Mouse (Mus musculus) hematopoietic stem cell, adult 5-6 weeks (primary cell): ENCODE data around the gene Sos1. TPM values are rescaled to one million over a fixed set of nuclear protein-coding genes. Genes with fewer than 3 reads are reported as not detected.
A peak's percentile ranks its signal among the peaks of the same experiment; 100 is the strongest.

Experiments
- ATAC-seq, 2 experiments: fragments of 125-278 bp in 1 of 2; replicated peaks in 1 of 2; 2 replicates each; pipeline ENCODE4 v1.8.0; 2016 to 2017; ENCODE audit warnings: inconsistent platforms in 2 of 2, mild to moderate bottlenecking in 2 of 2, moderate number of reproducible peaks in 2 of 2, low read depth in 1 of 2, moderate TSS enrichment in 1 of 2; ENCODE audit not compliant: low FRiP score in 2 of 2, poor library complexity in 2 of 2, severe bottlenecking in 2 of 2, insufficient read depth in 1 of 2, low TSS enrichment in 1 of 2
- total RNA-seq: library from RNA; stranded (forward); fragments of 172-1452, 232-1000 nt; gene quantifications from 2 replicates; pipeline ENCODE4 v1.2.3, GENCODE M21; 2017

Gene Sos1
- total RNA-seq: 12.4 and 13.6 TPM in 2 replicates

DNA sequence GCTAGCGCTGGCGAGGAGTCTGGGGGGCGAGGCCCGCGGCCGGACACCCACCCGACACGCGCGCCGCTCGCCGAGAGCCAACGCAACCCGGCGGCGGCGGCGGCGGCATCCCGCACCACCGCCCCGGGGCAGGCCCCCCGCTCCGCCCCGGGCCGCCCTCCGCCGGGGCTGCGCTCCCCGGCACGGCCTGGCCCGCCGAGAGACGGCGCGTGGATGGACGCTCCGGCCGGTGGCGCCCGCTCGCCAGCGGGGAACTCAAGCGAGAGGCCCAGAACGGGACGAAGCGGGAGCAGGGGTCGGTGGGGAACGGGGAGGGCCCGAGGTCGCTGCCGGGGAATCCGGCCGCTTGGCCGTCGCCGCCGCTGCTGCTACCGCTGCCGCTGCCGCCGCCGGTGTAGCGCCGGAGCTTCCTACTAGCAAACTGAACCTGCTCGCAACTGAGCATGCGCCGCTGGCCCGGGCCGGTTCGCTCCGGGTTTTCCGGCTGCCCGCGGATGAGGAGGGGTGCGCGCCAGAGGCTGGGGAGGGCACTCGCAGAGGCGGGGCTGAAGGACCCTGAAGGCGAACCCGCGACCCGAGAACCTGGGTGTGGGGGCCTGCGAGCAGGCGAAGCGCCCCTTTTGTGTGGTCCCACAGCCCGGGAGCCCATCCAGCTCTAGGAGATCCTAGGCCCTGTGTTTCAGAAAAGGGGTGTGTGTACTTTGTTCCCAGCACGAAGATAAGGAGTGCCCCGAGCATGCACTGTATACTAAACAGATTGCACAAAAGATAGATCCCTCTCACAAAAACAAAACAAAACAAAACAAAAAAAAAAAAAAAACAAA is at the start of gene Sos1:
Gene Sos1, minus strand, starts transcription at position 423 of the 824 bp plus-strand sequence.
- peak; percentile 50 to 65 for ATAC-seq

DNA sequence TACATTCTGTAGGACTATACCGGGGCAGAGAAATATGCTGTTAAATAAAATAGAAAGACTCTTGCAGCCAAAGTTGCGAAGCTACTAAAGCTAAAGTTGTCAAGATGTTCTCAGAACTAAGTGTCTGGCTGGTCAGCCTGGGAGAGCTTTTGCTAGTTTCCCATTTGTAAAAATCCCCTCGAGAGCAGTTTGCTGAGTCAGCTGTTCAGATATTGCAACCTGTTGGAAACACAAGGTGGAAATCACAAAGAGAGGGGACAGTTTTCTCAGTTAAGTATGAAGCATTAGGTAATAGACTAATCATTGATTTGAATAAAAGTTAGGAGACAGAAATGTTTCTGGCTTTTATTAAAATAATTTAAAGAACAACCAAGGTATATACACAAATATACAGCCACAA is 43.0 kb upstream of the Sos1 start:
- ATAC-seq: no peak

DNA sequence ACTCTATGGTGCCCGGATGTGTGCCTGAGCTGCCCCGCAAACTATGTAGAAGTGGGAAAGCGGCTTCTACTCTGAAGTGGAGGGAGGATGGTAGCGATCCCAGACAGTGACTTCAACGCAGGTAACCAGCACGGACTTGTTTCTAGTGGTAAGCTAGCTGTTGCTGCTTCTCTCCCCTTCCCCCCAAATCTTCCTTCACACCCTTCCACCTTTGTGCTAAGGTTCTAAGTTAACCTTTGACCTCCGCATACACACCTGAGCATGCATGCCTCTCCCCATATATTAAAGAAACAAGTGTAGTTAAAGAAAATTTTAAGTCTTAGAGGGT is 41.9 kb upstream of the Sos1 start:
- no peak for ATAC-seq

DNA sequence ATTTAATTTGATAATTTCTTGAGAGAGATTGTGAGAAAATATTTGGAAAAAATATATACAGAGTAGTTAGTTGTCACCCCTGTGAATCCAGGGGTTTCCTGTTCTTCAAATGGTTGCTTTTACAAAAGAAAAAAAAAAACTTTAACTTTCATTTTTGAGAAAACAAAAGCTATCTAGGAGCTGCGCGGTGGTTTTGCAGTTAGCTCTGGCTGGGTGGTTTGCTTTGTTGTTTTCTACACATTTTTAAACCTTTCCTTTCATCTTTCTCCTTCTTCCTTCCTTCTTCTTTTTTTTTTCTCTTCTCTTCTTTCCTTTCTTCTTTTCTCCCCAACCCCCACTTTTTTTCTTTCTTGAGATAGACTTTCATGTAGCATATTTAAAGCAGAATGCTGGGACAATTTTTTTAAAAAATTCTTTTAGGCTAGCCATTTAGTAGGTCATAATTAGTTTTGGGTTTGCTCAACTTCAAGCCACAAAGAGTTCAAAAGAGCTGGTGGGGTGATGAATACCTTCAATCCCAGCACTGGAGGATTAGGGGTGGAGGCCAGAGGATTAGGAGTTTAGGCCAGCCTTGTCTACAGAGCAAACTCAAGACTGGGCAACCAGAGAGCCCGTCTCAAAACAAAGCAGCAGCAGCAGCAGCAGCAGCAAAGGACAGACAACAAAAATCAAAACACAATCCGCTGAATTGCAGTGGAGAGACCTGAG is 41.4 kb upstream of the Sos1 start:
- 0 out of 4 replicates have a peak, but pooled peaks of 1 of the 2 experiments have one; percentile 17 for ATAC-seq

DNA sequence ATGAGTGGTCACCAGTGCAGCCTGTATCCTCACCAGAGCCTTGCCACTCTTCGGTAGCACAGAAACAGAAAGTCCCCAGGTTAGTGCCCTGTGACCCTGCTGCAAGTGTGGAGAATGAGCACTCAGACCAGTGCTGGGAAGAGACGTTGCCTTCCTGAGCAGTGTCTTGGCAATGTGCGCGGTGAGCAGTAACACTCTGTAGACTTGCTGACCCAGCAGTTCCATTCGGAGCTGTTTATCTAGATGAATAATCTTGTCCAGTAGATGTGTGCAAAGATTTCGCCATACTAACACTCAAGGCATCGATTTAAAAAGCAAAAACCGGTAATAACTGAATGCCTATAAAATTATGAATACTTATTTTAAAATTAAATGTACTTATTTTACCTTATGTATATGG is 40.3 kb upstream of the Sos1 start:
- no peak for ATAC-seq

DNA sequence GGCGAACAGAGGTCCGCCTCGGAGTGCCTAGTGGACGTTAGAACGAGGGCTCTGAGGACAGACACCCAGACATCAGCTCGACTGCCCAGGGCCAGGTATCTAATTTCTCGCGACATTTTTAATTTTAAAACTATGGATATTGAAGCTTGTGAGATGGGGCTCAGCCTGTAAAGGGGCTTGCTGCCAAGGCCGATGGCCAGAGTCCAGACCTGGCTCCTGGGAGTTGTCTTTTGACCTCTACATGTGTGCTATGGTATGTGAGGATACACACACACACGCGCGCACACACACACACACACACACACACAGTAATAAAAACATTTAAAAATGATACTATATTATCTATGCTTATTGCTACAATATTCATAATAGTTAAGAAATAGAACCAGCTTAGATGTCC is 38.6 kb upstream of the Sos1 start:
- ATAC-seq: no peak

DNA sequence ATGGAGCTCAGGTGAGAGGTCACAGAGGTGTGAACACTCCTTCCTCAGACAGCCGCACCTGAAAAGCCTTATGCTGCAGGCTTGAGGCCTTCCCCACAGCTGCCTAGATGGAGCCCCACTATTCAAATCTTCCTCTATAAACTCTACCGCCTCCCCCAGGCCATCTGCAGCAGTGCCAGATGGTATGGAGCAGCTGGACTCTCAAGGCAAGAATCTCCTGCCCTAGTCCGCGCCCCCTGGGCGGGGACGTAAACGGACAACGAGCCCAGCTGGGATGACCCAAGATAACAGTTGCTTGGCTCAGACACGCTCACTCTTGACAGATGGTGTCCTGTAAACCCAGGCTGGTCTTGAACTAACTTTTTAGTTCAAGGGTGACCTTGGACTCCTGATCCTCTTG is 37.0 kb upstream of the Sos1 start:
- ATAC-seq: no peak

DNA sequence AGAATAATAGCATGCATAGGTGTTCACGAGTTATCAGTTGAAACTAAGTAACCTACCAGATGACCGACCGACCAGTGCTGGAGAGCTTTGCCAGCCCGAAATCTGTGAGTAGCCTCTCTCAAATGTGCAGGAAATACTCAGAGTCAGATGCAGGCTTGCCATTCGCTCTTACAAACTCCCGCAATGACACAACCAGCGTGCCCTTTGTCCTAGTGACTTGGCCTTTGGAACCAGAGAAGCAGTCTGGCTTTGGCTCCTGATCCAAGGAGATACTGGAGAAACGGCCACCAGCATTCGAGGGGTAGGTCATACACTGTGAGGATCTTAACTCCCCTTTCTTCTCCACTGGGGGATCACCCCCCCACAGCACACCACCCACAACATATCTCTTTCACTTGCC is 35.7 kb upstream of the Sos1 start:
- no peak for ATAC-seq

DNA sequence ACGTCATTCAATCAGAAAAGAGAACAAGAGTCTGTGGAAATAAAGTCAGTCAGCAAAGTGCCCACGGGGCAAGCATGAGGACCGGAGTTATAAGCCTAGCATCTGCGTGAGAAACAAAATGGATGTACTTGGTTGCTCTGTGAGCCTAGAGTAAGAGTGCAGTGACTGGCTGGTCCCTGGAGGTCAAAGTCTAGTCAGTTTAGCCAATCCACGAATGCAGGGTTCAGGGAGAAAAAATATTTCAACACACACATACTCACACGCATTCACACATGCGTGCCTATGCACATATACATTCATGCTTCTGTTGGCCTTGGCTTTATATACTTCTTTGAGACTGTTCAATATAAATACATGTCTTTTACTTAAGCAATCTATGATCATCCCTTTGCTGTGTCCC is 35.3 kb upstream of the Sos1 start:
- no peak for ATAC-seq

DNA sequence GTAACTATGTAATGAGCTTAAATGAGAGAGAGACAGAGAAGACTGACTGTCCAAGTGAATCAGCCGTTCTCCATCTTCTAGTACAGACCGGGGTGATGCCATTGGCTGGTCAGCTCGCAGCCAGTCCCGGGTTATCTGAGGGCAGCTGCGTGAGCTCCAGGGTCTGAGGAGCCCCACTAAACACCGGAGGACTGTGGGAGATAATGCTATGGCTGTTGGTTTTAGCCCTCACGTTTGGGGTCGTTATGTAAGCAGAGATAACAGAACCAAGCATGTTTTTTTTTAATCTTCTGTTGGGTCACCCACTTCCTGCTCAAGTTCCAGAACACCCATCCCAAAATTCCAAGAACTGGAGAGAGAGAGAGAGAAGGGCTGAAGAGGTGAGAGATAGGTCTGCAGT is 33.5 kb upstream of the Sos1 start:
- ATAC-seq: no peak

DNA sequence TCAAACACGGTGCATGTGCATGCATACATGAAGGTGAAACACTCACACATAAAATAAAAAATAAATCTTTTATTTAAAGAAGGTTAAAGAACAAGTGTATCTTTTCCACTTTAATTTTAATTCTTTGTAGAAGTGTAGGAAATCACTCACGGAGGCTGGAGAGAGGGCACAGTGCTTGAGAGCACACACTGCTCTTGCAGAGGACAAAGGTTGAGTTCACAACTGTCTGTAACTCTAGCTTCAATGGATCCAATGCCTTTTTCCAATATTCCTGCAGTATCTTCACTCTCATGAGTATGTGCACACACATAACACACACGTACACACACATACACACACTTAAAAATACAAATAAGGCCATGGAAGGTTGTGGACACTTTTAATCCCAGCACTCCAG is 30.2 kb upstream of the Sos1 start:
- ATAC-seq: no peak

DNA sequence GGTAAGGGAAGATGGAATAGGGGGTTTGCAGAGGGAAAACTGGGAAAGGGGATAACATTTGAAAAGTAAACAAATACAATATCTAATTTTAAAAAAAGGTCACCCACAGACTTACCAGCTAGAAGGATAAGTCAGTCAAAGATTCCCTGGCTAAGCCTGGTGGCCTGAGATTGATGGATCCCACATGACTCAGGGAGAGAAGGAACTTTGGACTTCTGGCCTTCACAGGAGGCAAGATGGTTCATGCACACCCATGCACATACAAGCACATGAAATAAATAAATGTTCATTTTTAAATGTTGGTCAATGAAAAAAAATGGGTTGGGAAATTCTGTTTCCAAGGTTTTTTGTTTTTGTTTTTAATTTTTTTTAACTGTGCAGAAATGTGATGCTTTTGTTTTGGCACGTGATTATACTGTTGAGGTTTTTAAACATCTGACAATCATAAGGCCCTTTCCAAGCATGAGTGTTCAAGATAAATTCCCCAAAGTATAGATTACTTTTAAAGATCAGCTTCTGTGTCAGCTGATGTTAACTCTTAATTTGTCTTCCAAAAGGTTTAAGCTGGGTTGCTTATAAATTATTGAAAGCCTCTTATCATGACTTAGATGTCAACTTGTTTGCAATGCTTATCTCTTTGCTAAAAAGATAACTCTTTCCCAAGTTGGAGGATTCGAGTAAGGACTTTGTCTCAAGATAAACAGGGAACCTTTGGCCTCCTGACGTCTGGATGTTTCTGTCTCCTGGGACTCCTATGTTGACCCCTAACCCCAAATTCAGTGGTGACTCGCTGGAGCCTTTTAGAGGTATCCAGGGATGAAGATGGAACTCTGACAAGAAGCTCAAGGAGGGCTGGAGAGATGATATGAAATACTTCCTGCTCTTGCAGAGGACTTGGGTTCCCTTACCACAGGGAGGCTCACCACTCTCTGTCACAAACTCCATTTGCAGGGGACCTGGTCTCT is 29.5 kb upstream of the Sos1 start:
- no peak for ATAC-seq

DNA sequence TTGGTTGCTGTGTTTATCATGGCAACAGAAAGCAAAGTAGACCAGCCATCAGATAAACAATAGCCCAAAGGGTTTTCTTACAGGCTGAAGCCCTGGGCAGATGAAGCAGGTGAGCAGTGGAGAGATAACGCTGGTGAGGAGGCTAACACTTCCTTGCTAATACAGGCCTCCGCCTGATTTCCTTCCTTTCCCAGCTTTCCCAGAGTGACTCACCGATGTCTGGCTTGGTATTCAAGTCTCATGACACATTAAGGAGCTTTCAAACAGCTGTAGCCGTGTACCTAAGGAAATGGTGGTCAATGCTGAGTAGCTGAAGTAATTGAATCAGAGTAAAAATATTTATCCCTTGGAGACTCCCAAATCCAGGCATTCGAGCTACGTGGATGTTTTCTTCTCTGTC is 25.5 kb upstream of the Sos1 start:
- no peak for ATAC-seq

DNA sequence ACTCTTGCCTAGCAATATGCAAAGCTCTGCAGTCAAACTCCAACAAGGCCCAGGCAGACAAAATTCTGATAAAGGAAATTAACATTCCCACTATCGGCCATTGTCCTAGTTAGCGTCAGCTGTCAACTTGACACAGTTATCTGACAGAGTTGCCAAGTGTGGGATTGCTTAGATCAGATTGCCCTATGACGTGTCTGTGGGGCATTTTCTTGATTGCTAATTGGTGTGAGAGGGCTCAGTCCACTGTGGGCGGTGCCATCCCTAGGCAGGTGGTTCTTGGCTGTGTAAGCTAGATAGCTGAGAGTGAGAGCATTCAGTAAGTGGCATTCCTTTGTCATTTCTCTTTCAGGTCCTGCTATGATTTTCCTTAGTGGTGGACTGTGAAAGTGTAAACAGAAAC is 25.1 kb upstream of the Sos1 start:
- ATAC-seq: no peak

DNA sequence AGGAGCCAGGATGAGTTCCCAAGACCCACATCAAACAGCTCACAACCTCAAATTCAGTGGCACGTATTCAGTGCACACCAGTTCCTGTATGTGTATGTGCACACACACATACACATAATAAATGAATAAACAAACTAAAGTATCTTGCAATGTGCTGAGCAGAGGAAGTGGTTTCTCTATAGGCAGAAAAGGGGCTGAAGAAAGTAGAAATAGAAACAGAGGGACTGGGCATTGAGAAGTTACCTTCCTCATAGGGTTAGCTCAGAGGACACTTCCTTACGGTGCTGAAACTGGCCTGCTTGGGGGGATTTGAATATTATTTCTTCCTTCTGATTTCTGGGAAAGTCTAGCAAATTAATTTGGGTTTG is 21.5 kb upstream of the Sos1 start:
- ATAC-seq: peak in 1 of 2 experiments; percentile 54; a peak in 2 of 4 replicates

DNA sequence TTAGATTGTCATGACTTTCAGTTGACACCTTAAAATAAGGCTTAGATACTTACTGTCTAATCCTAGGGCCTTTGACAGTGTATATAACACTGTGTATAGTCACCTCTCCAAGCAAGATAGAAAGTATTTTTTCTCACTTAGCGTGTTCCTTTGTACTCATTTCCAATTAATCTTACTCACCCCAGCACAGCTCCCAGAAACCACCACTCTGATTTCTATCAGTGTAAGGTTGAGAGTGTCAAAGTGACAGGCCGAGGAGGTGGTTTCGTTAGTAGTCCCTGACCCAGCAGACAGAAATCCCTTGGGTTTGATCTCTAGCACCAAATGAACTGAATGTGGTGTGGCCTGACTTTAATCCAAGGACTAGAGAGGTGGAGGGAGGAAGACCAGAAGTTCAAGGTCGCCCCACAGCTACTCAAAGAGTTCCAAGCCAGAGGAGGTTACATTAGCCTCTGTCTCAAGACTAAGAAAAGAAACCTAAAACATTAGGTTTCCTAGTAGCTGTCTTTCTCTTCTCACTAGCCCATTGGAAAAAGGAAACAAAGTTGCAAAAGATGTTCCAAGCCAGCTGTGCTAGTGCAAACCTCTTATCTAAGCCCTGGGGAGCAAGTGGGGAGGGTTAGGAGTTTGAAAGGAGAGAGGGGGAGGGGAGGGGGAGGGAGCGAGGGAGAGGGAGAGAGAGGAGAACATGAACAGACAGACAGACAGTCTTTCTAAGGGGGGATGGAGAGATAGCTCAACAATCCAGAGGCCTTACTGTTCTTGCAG is 21.0 kb upstream of the Sos1 start:
- ATAC-seq: 0 out of 4 replicates have a peak, but pooled peaks of 1 of the 2 experiments have one; percentile 20

DNA sequence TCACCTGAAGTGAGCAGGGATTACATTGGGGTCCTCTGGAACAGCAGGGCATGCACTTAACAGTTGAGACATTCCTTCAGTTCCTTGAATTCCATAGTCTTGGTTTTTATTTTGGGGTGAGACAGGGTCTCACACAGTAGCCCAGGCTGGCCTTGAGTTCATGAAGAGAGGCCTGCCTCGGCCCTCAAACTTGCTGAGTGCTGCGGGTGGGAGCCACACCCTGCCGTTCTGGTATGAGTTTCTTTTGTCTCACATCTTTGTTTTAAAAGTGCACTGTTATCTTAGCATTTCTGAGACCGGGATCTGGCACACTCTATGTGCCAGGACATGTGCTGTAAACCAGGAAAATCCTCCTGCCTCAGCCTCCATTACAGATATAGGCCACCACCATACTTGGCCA is 19.8 kb upstream of the Sos1 start:
- ATAC-seq: no peak
